Mouse (Mus musculus): ENCODE data around the gene Uroc1. TPM values are rescaled to one million over a fixed set of nuclear protein-coding genes. Genes with fewer than 3 reads are reported as not detected.

The Uroc1 gene
- polyA plus RNA-seq (2015; fragmentation: Nextera tagmentation; extraction: Ambion mirVana) = 0.15 and 0.33 TPM in 2 replicates

GRCm38 (mm10) chr6:90332561-90333425, at the start of gene Uroc1:
TSS of gene Uroc1 (plus strand) at chr6:90333284.

GRCm38 (mm10) chr6:90300919-90301318, 32.2 kb upstream of the Uroc1 start, which contains the start of gene BC048671:
TSS of gene BC048671 (plus strand) at chr6:90301219.

DNA sequence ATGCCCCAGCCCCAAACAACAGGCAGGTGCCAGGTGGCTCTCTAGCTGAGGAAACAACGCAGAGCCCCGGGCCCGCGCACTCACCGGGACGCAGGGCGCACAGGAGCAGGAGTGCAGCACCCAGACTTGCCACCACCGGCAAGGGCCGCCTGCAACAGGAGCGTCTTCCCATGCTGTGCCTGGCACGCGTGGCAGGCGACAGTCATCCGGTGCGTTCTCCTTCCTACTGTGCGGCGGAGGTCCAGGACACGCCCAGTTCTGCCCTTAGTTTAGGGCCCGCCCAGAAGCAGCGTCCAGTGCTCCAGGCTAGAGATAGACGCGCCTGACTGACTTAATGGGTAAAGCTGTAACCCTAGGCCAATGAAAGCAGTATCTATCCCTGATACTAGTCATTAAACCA, 8.1 kb upstream of the Uroc1 start, which contains the start of gene Chst13:
TSS of gene Chst13 (minus strand) at position 195 of the 400 bp plus-strand sequence.

GRCm38 (mm10) chr6:90368976-90369724, 36.1 kb downstream of the Uroc1 start, which contains the start of gene Zxdc:
TSS of gene Zxdc (plus strand) at chr6:90369492.

Other genes starting within 250 kb of the Uroc1 start
- gene Vmn1r50, start 231.9 kb upstream of the Uroc1 start, polyA plus RNA-seq (2015; fragmentation: Nextera tagmentation; extraction: Ambion mirVana) = not detected in 2 replicates
- gene Vmn1r51, start 210.7 kb upstream of the Uroc1 start, polyA plus RNA-seq (2015; fragmentation: Nextera tagmentation; extraction: Ambion mirVana) = 0.05 TPM in 1 of 2 replicates, not detected in the other
- not detected in 2 replicates for gene Vmn1r52, start 158.5 kb upstream of the Uroc1 start, polyA plus RNA-seq (2015; fragmentation: Nextera tagmentation; extraction: Ambion mirVana)
- gene V1ra8, start 130.5 kb upstream of the Uroc1 start, polyA plus RNA-seq (2015; fragmentation: Nextera tagmentation; extraction: Ambion mirVana) = not detected in 2 replicates
- not detected in 2 replicates for gene Vmn1r53, start 108.8 kb upstream of the Uroc1 start, polyA plus RNA-seq (2015; fragmentation: Nextera tagmentation; extraction: Ambion mirVana)
- not detected in 2 replicates for gene Vmn1r54, start 87.0 kb upstream of the Uroc1 start, polyA plus RNA-seq (2015; fragmentation: Nextera tagmentation; extraction: Ambion mirVana)
- gene BC048671, start 32.1 kb upstream of the Uroc1 start, polyA plus RNA-seq (2015; fragmentation: Nextera tagmentation; extraction: Ambion mirVana) = not detected in 2 replicates
- 0.07 TPM in 1 of 2 replicates, not detected in the other for gene Chst13, start 8.1 kb upstream of the Uroc1 start, polyA plus RNA-seq (2015; fragmentation: Nextera tagmentation; extraction: Ambion mirVana)
- gene Zxdc, start 36.2 kb downstream of the Uroc1 start, polyA plus RNA-seq (2015; fragmentation: Nextera tagmentation; extraction: Ambion mirVana) = 4.3 and 4.8 TPM in 2 replicates
- 0.76 TPM in 1 of 2 replicates, not detected in the other for gene Cfap100, start 95.5 kb downstream of the Uroc1 start, polyA plus RNA-seq (2015; fragmentation: Nextera tagmentation; extraction: Ambion mirVana)
- gene Klf15, start 129.3 kb downstream of the Uroc1 start, polyA plus RNA-seq (2015; fragmentation: Nextera tagmentation; extraction: Ambion mirVana) = 3.2 and 3.8 TPM in 2 replicates
- 5.2 and 6.1 TPM in 2 replicates for gene Aldh1l1, start 153.1 kb downstream of the Uroc1 start, polyA plus RNA-seq (2015; fragmentation: Nextera tagmentation; extraction: Ambion mirVana)